Mouse (Mus musculus): ENCODE data around the gene Bdp1.

Bdp1 gene

DNA sequence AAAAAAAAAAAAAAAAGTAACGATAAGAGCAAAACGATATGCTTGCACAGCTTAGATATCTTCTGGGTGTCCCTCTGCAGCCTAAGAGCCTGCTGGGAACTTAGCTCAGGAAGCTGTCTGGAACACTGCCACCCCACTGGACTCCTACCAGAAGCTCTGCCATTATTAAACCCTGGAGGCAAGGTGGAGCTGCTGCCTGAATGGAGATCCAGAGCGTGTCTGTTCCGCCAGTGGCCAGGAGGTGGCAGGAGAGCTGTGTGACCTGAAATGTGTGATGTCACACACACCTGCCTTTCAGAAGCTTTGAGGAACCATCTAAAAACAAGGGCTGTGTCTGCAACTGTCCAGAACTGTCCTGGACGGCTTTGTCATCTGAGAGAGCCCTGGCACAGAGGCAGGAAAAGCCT is 102.1 kb downstream of the Bdp1 start:
- DNase-seq (ENCODE audit: low read depth, low spot score): peak; percentile 33

DNA sequence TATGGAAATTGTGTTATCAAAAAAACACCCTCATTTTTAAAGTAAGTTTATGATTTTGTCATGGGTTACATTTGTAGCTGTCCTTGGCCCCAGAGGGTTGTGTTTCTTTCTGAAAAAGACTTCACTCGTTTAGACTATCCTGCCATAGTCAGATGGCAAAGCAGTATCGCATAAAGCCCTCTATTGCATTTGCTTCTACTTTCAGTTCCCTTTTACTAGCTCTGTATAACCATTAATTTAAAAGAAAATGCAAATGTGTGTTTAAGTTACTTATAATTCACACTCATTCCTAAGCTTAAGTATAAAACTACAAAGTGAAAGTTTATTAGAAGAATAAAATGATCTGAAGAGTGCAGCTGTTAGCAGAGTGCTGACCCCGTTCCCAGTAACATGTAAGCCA is 104.8 kb downstream of the Bdp1 start:
- DNase-seq (ENCODE audit: low read depth, low spot score): no peak

DNA sequence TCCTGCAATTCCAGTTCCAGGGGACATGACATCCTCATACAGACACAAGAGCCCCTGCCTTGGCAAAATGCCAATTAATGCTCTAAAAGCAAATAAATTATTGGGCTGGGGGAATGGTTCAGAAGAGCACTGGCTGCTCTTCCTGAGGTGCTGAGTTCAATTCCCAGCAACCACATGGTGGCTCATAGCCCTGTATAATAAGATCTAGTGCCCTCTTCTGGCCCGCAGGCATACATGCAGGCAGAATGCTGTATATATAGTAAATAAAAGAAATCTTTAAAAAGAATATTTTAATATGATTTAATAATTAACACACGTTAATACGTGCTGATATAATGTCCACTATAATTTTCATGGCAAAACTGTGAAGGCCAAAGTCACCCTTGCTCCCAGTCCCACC is 105.8 kb downstream of the Bdp1 start:
- no peak for DNase-seq (ENCODE audit: low read depth, low spot score)

DNA sequence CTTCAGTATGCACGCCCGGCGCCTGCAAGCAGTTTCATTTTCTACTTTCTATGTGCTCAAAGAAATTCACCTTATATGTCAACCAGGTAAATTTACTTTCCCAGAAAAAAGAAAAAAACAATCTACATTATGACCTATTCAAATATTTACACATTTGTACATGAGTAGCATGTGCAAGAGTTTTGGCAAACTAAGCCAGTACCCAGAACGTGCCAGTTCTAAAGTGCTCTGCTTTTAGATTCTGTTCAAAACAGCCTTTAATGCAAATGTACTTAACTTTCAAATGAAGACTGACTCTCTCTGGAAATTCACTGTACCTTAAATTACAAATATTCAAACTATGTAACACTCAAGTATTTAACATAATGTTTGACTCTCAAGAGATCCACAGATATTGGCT is 114.3 kb downstream of the Bdp1 start:
- no peak for DNase-seq (ENCODE audit: low read depth, low spot score)

DNA sequence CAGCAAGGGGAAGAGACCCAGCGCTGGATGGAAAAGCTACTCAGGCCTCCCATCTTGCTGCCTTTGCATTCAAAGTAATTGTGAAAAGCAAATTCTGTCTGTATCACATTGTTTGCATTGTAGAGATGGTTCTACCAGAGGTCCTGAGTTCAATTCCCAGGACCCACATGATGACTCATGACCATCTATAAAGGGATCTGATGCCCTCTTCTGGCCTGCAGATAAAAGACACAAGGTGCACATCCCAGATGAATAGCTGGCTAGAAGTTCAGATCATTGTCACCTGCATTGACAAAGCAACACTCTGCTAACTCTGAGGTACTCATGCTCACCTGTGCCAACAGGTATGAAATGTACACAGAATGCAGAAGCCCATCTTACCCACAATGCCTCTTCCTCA is 120.5 kb downstream of the Bdp1 start:
- DNase-seq (ENCODE audit: low read depth, low spot score): no peak

DNA sequence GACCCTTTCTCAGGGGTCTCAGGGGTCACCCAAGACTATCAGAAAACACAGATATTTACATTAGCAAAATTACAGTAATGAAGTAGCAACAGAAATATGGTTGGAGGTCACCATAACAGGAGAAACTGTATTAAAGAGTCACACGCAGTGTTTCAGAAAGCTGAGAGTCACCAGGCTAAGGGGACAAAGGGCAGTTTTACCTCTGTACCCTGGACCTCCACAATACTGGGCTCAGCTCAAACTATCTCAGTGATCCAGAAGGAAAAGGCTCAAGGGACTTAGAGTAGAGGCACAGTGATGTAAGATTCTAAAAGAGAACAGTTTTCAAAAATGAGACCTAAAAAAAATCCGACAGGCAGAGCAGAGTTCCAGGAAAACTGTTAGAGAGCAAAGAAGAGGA is 124.5 kb downstream of the Bdp1 start:
- no peak for DNase-seq (ENCODE audit: low read depth, low spot score)

DNA sequence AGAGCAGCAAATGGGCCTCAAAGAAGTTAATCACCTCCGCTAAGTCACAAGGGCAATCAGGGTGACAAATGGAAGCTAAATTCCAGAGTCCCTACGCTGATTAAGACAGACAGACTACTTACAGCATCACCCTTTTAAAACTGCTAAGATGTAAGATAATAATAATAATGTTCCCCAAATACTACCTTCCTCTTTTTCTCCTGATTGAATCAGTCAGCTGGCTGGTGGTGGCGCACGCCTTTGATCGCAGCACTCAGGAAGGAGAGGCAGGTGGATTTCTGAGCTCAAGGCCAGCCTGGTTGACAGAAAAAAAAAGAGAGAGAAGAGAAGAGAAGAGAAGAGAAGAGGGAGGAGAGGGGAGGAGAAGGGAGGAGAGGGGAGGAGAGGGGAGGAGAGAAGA is 133.8 kb downstream of the Bdp1 start:
- DNase-seq (ENCODE audit: low read depth, low spot score): no peak
